Mouse (Mus musculus): ENCODE results near the gene Ttll3.

The Ttll3 gene

DNA sequence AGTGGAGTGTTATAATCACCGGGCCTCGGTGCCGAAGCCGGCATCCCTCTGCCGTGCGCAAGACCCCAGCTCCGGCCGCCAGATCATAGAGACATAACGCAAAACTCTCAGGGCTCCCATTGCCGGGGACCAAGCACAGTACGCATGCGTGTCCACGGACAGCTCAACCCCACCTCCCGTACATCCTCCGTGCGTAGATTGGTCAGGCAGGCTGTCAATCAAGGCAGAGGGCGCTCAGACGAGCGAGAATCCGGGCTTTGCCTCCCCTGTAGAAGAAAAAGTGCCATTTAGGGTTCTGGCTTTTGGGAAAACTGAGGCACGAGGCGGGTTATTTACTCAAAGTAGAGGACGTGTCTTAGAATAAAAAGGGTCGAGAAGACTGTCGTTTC lies 30.1 kb downstream of the Ttll3 start, which contains the start of gene Rpusd3:
Gene Rpusd3 (minus strand): TSS at position 142 of the 389 bp plus-strand sequence.
- in situ Hi-C loops (cut with MboI, MseI), result no loop called here

DNA sequence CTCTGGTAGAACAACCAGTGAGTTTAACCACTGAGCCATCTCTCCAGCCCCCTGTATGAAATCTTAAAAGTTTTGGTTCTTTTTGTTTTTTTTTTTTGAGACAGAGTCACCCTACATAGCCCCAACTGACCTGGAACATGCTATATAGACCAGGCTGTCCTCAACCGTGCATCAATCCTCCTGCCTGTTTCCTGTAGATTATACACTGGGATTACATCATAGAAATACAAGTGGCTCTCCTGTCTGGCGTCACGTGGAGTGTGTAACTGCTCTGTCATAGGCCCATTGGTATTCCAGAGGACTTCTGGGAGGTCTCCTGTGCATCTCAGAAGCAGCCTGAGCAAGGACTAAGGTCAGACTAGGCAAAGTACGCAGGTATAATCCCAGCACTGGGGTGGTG lies 33.9 kb downstream of the Ttll3 start:
- in situ Hi-C loops (cut with MboI, MseI), result no loop called here

GRCm38 (mm10) chr6:113424187-113424586 lies 35.1 kb downstream of the Ttll3 start:
- in situ Hi-C loops (cut with MboI, MseI), result no loop called here

DNA sequence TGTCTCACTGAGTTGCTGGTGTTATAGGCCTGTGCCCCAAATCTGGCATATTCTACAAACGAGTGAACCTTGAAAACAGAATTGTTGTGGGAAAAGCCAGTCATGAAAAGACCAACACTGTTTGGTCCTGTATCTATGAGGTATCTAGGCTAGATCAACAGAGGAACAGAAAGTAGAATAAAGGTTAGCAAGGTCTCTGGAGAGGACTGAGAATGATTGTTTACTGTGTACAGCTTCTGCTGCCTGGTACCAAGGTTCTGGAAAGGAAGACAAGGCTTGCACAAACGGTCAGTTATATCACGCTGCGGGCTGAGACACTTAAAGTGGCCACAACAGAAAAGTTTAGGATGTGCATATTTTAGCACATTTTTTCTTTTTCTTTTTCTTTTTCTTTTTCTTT lies 37.6 kb downstream of the Ttll3 start:
- in situ Hi-C loops (cut with MboI, MseI), result no loop called here

DNA sequence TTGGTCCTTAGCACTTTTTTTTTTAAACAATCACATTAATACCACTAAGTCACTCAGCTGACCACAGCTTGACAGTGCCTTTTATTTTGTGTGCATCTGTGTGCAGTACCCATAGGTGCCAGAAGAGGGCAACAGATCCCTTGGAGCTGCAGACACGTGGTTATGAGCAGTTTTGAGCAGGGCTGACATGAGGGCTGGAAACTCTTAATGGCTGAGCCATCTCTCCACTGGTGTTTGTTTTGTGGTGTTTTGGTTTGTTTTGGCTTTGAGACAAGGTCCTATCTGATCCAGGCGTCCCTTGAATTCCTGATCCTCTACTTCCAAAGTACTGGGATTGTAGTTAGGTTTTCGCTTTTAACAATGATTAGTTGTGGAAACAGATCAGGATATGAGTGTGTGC lies 38.3 kb downstream of the Ttll3 start:
- in situ Hi-C loops (cut with MboI, MseI), result no loop called here

DNA sequence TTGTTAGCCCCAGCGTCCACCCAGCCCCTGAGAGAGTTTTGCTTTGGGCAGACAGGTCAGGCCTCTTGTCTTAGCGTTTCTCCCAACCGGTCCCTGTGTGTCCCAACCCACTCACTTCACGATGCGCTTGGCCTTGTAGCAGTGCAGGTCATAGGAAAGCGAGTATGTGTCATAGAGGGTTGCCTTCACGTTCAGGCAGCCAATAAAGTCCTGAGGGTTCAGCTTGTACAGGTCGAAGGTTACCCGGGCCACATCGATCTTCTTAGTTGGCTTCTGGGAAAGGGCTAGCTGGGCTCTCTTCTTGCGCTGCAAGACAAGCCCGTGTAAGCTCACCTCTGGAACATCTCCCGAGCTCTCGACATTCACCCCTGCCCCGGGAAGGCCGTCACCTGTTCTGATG lies 38.9 kb downstream of the Ttll3 start:
- in situ Hi-C loops (cut with MboI, MseI), result no loop called here

GRCm38 (mm10) chr6:113429965-113430364 lies 40.9 kb downstream of the Ttll3 start:
- in situ Hi-C loops (cut with MboI, MseI), result no loop called here

DNA sequence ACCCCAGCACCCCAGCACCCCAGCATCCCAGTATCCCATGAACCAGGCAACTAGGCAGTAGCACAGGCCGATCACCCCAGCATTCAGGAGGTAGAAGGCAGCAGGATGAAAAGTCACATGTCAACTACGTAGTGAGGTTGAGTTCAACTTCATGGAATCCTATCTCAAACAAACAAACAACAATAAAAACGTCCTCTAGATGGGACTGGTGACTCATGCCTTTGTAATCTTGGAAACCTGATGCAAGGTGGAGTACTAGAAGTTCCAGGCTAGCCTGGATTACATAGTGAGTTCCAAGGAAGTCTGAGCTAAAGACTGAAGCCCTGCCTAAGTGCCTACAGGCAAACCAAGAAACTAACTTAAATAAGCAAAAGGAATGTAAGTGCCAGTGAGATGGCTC lies 41.8 kb downstream of the Ttll3 start:
- in situ Hi-C loops (cut with MboI, MseI), result no loop called here

GRCm38 (mm10) chr6:113431801-113432200 lies 42.7 kb downstream of the Ttll3 start:
- in situ Hi-C loops (cut with MboI, MseI), result no loop called here

DNA sequence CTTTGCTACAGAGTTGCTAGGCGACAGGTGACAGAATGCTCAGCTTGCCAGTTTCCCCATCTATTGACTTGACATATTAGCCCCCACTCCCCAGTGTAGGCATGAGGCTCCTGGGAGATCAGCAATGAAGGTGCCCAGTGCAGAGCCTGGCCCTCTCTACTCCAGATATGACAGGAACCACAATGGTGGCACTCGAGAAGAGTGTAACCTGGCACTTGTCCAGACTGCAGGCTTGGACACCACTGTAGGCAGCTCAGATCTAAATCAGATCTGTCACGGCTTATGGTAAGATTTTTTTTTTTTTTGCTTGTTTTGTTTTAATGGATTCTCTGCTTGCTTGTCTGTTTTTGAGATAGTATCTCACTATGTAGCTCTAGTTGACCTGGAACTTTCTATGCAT lies 44.6 kb downstream of the Ttll3 start:
- in situ Hi-C loops (cut with MboI, MseI), result no loop called here

- in situ Hi-C loops (cut with MboI, MseI), result no loop called here
These were observed 45.6 kb downstream of the Ttll3 start for GRCm38 (mm10) chr6:113434691-113435090.

GRCm38 (mm10) chr6:113435664-113436205 lies 46.7 kb downstream of the Ttll3 start, which contains the start of gene Cidec:
TSS of gene Cidec (minus strand) at chr6:113435760.
- in situ Hi-C loops (cut with MboI, MseI), result no loop called here

DNA sequence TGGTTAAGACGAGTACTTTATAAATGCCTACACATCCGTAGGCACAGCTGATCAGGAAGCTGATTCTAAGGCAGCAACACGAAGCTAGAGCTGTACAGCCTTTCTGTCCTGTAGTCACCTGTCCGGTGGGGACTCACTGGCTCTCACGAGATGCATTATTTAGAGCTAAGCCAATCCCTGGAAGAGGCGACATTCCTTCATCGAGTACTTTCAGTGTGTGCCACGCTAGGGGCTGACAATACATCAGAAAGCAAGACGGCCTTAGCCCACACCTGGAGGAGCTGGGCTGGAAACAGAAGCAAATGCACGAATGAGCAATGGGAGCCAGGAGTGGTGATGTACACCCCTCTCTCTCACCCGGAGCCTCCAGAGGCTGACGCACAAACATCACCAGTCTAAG lies 48.1 kb downstream of the Ttll3 start:
- in situ Hi-C loops (cut with MboI, MseI), result no loop called here

GRCm38 (mm10) chr6:113438721-113439430 lies 49.8 kb downstream of the Ttll3 start:
- in situ Hi-C loops (cut with MboI, MseI), result no loop called here

DNA sequence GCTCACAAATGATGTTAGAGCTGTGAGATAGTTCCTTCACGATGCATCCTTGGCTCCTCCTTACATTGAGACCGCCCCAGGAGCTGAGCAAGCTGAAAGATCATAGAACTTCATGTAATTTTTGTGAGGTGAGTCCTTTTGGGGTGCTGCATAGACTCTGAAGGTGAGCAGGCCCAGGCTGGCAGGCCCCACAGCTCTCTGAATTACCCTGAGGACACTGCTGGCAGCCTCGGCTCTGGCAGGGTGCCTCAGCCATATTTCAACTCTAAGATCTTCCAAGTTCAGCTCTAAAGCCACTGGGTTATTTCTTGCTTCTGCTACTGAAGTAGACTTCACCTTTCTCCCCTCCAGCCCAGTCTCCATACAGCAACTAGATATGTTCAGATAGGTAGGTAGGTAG lies 51.6 kb downstream of the Ttll3 start:
- in situ Hi-C loops (cut with MboI, MseI), result no loop called here

- in situ Hi-C loops (cut with MboI, MseI), result no loop called here
These were observed 52.2 kb downstream of the Ttll3 start for GRCm38 (mm10) chr6:113441147-113441680.

- in situ Hi-C loops (cut with MboI, MseI), result no loop called here
These were observed 53.0 kb downstream of the Ttll3 start for GRCm38 (mm10) chr6:113442087-113442441.

DNA sequence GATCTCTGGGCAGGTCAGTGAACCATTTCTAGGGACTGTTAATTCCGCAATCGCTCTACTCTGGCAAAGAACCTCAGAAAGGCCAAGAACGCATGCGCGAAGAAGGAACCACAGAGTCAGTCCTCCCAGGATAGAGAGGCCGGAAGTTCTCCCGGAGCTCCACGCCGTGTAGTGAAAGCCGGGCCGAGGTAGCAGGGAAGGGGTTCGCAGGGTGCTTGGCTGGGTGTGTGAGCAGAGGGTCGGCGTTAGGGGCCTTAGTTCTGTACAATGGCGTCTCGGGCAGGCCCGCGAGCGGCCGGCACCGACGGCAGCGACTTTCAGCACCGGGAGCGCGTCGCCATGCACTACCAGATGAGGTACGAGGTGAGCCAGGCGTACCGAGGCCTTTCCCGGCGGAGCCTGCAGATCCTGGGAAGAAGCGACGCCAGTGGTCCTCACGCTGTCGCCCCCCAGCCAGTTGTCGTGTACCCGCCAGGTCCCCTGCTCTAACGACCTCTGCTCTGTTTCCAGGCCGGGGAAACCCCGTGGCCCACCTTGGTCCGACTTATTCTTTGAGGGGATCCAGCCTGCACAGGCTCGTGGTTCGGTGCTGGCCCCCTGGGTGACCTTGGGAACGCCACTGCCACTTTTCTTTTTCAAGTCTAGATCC lies 53.5 kb downstream of the Ttll3 start, which contains the start of gene Jagn1:
Gene Jagn1 (plus strand): TSS at position 128 of the 649 bp plus-strand sequence.
- in situ Hi-C loops (cut with MboI, MseI), result no loop called here

GRCm38 (mm10) chr6:113443091-113443490 lies 54.0 kb downstream of the Ttll3 start:
- in situ Hi-C loops (cut with MboI, MseI), result no loop called here

DNA sequence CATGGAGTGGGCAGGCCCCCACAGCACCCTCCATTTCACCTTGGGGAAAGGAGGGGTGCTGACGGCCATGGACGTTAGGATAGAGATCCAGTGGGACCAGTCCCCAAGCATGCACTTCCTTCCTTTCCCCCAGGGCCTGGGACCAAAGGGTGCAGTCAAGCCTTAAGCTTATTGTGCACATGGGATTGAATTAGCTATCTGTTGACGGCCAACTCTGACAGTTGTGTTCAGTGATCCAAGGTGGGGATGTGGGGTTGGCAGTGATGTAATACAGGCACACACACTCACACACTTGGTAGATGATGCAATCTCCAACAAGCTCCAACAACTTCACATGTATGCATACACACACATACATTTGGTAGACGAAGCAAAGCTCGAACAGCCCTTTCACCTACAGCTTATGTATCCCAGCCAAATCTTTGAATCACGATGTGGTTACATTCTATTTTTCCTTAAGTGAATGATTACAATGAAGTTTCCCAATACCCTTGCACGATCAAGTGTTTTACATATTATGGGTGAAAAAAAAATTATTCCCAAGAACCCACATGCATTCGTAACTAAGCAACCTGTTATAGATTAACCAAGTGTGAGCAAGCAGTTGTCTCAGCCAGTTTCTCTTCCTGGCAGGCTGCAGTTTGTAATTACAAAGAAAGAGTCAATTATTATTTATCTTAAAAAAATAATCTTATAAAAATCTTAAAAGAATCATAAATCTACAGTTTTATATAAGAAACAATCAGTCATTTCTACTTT lies 55.3 kb downstream of the Ttll3 start:
- in situ Hi-C loops (cut with MboI, MseI), result no loop called here

DNA sequence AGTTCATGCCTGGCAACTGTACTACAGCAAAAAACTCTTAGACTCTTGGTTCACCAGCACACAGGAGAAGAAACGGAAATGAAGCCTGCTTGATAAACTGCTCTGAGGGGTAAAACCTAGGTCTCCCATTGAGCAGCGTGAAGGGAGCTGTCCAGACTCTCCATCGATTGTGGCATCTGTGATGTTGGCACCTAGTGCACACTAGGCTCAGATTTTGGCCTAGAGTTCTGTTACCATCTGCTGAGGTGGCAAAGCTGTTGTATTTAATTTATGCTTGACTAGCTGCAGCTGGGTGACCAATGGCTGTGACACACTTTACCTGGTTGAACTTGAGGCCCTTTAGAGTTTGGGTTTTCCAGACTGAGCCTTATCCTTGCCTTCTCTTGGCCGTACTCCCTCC lies 58.6 kb downstream of the Ttll3 start:
- in situ Hi-C loops (cut with MboI, MseI), result loop anchor here (5.0 kb wide), 1 partner anchor 45 kb away; no protein-coding TSS in a partner anchor

DNA sequence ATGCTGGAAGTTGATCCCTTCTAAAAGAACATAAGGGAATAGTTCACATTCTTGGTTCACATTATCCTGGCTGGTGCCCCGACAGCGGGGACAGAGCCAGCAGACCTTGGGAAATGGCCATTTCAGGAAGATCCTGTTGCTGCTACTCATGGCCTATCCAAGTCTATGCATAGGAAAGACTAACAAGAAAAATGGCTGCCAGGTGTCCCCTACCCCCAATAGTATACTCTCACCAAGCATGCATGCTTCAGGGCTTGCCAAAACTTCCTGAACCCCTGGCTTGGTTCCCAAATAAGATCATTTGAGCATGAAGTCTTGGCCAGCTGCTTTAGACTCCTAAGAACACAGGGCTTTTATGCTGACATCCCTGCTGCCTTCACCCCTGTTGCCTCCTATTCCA lies 62.8 kb downstream of the Ttll3 start:
- in situ Hi-C loops (cut with MboI, MseI), result no loop called here
